Mouse (Mus musculus): ENCODE results near the gene Pgm3. TPM values are rescaled to one million over a fixed set of nuclear protein-coding genes. Genes with fewer than 3 reads are reported as not detected.
"Not testable (repeated sequence)": the region's sequence is repeated elsewhere in the genome, so short reads cannot be mapped to it uniquely, and the experiment has no call there.

The Pgm3 gene
- 34.0 and 34.2 TPM in 2 replicates for polyA plus RNA-seq (2016; fragmentation: Nextera tagmentation; extraction: Ambion mirVana)

GRCm38 (mm10) chr9:86571540-86572135, at the start of gene Pgm3, which contains the start of gene Rwdd2a:
TSS of gene Pgm3 (minus strand) at chr9:86571842.
TSS of gene Rwdd2a (plus strand) at chr9:86571991.
- Histone ChIP-seq H3K27me3 (replicated peaks; ENCODE audit: low read depth, poor library complexity, severe bottlenecking) (no peaks in the 10 kb centered on the region), H3K36me3 (replicated peaks) (peaks cover 25% of the 10 kb centered on the region), H3K9me3 (no peaks in the 10 kb centered on the region), H3K27ac (replicated peaks) (peak within 1 kb of the TSS; percentile 83), H3K4me3 (peak within 1 kb of the TSS; percentile 80), H3K4me1 (peaks cover 20% of the 10 kb centered on the region)
- under 1% methylated on average over 59 of the region's 59 CpGs for WGBS
- DNase-seq (ENCODE audit: low spot score), result peak; percentile 97

- Histone ChIP-seq H3K27ac (replicated peaks) (no peak overlapping the region), H3K36me3 (replicated peaks) (no peaks in the 10 kb centered on the region), H3K4me1 (no peaks in the 10 kb centered on the region), H3K27me3 (replicated peaks; ENCODE audit: low read depth, poor library complexity, severe bottlenecking) (no peaks in the 10 kb centered on the region), H3K9me3 (no peaks in the 10 kb centered on the region), H3K4me3 (no peak overlapping the region)
- DNase-seq (ENCODE audit: low spot score), result no peak
- 80% methylated on average over 10 of the region's 10 CpGs for WGBS
Observed at GRCm38 (mm10) chr9:86619341-86620139, 47.9 kb upstream of the Pgm3 start.

GRCm38 (mm10) chr9:86617837-86618492, 46.3 kb upstream of the Pgm3 start:
- no peak for DNase-seq (ENCODE audit: low spot score)
- no peak overlapping the region for H3K4me3 ChIP-seq
- no peak overlapping the region for H3K27ac ChIP-seq (replicated peaks)
- H3K27me3 ChIP-seq (replicated peaks; ENCODE audit: low read depth, poor library complexity, severe bottlenecking), result no peaks in the 10 kb centered on the region
- 80% methylated on average over 7 of the region's 7 CpGs for WGBS
- H3K4me1 ChIP-seq, result no peaks in the 10 kb centered on the region
- H3K36me3 ChIP-seq (replicated peaks), result no peaks in the 10 kb centered on the region
- H3K9me3 ChIP-seq, result no peaks in the 10 kb centered on the region

- Histone ChIP-seq H3K36me3 (replicated peaks) (no peaks in the 10 kb centered on the region), H3K9me3 (no peaks in the 10 kb centered on the region), H3K27ac (replicated peaks) (no peak overlapping the region), H3K4me1 (no peaks in the 10 kb centered on the region), H3K27me3 (replicated peaks; ENCODE audit: low read depth, poor library complexity, severe bottlenecking) (no peaks in the 10 kb centered on the region), H3K4me3 (no peak overlapping the region)
- WGBS, result 90% methylated on average over 1 of the region's 1 CpGs
- DNase-seq (ENCODE audit: low spot score), result no peak
Observed at GRCm38 (mm10) chr9:86615765-86616164, 44.1 kb upstream of the Pgm3 start.

GRCm38 (mm10) chr9:86612091-86612490, 40.4 kb upstream of the Pgm3 start:
- Histone ChIP-seq H3K27ac (replicated peaks) (no peak overlapping the region), H3K4me1 (no peaks in the 10 kb centered on the region), H3K36me3 (replicated peaks) (no peaks in the 10 kb centered on the region), H3K9me3 (no peaks in the 10 kb centered on the region), H3K4me3 (no peak overlapping the region), H3K27me3 (replicated peaks; ENCODE audit: low read depth, poor library complexity, severe bottlenecking) (no peaks in the 10 kb centered on the region)
- no peak for DNase-seq (ENCODE audit: low spot score)
- 89% methylated on average over 4 of the region's 4 CpGs for WGBS

GRCm38 (mm10) chr9:86605776-86606175, 34.1 kb upstream of the Pgm3 start:
- WGBS, result 92% methylated on average over 6 of the region's 6 CpGs
- Histone ChIP-seq H3K27ac (replicated peaks) (no peak overlapping the region), H3K4me3 (no peak overlapping the region), H3K4me1 (no peaks in the 10 kb centered on the region), H3K27me3 (replicated peaks; ENCODE audit: low read depth, poor library complexity, severe bottlenecking) (no peaks in the 10 kb centered on the region), H3K36me3 (replicated peaks) (no peaks in the 10 kb centered on the region), H3K9me3 (no peaks in the 10 kb centered on the region)
- DNase-seq (ENCODE audit: low spot score), result no peak

- H3K9me3 ChIP-seq, result no peaks in the 10 kb centered on the region
- 0 out of 2 replicates have a peak, but pooled peaks cover 4% of the 10 kb centered on the region for H3K4me1 ChIP-seq
- H3K36me3 ChIP-seq (replicated peaks), result peaks cover 4% of the 10 kb centered on the region; the same call in 1 of the 2 replicates
- no peak overlapping the region for H3K4me3 ChIP-seq
- peak; percentile 21 for DNase-seq (ENCODE audit: low spot score)
- no peaks in the 10 kb centered on the region for H3K27me3 ChIP-seq (replicated peaks; ENCODE audit: low read depth, poor library complexity, severe bottlenecking)
- WGBS, result 44% methylated on average over 8 of the region's 8 CpGs
- no peak overlapping the region for H3K27ac ChIP-seq (replicated peaks)
Observed at GRCm38 (mm10) chr9:86599723-86600303, 28.2 kb upstream of the Pgm3 start.

GRCm38 (mm10) chr9:86596983-86597382, 25.3 kb upstream of the Pgm3 start:
- not testable (repeated sequence) for H3K27ac ChIP-seq (replicated peaks); H3K4me3 ChIP-seq; H3K4me1 ChIP-seq; H3K9me3 ChIP-seq; H3K36me3 ChIP-seq (replicated peaks); DNase-seq (ENCODE audit: low spot score); H3K27me3 ChIP-seq (replicated peaks; ENCODE audit: low read depth, poor library complexity, severe bottlenecking)

GRCm38 (mm10) chr9:86594357-86594767, 22.7 kb upstream of the Pgm3 start:
- H3K4me1 ChIP-seq; H3K27ac ChIP-seq (replicated peaks); DNase-seq (ENCODE audit: low spot score); H3K27me3 ChIP-seq (replicated peaks; ENCODE audit: low read depth, poor library complexity, severe bottlenecking); H3K9me3 ChIP-seq; H3K4me3 ChIP-seq; H3K36me3 ChIP-seq (replicated peaks): not testable (repeated sequence)
- WGBS, result 78% methylated on average over 10 of the region's 10 CpGs

- Histone ChIP-seq H3K9me3 (no peaks in the 10 kb centered on the region), H3K4me1 (no peaks in the 10 kb centered on the region), H3K27me3 (replicated peaks; ENCODE audit: low read depth, poor library complexity, severe bottlenecking) (no peaks in the 10 kb centered on the region), H3K36me3 (replicated peaks) (peaks cover 4% of the 10 kb centered on the region; the same call in 1 of the 2 replicates), H3K4me3 (no peak overlapping the region), H3K27ac (replicated peaks) (no peak overlapping the region)
- DNase-seq (ENCODE audit: low spot score), result no peak
- WGBS, result 80% methylated on average over 19 of the region's 19 CpGs
Observed at GRCm38 (mm10) chr9:86592676-86593668, 21.3 kb upstream of the Pgm3 start.

- no peak overlapping the region for H3K4me3 ChIP-seq
- H3K9me3 ChIP-seq, result no peaks in the 10 kb centered on the region
- no peak for DNase-seq (ENCODE audit: low spot score)
- WGBS, result 92% methylated on average over 11 of the region's 11 CpGs
- H3K27ac ChIP-seq (replicated peaks), result no peak overlapping the region
- H3K27me3 ChIP-seq (replicated peaks; ENCODE audit: low read depth, poor library complexity, severe bottlenecking), result no peaks in the 10 kb centered on the region
- no peaks in the 10 kb centered on the region for H3K4me1 ChIP-seq
- no peaks in the 10 kb centered on the region for H3K36me3 ChIP-seq (replicated peaks)
Observed at GRCm38 (mm10) chr9:86587019-86587795, 15.6 kb upstream of the Pgm3 start.

Measured in embryonic facial prominence, embryonic 10.5 days (tissue).